Mouse (Mus musculus) MEL (cell line): ENCODE measurements around the gene Igsf21. TPM values are rescaled to one million over a fixed set of nuclear protein-coding genes. Genes with fewer than 3 reads are reported as not detected.

Experiments used
- DNase-seq: peaks from one replicate; pipeline ENCODE4 v3.0.0; 2011; ENCODE audit warnings: low read depth, low spot score
- H3K27ac ChIP-seq: 2 replicates; pipeline ENCODE4 v1.5.1; 2012; ENCODE audit warnings: low read depth, mild to moderate bottlenecking, control low read depth, low read length, moderate library complexity; ENCODE audit not compliant: control insufficient read depth
- H3K27me3 ChIP-seq, 2 experiments: fragments of 150-350 bp in 1 of 2; sonication (generic) in 1 of 2; 2 replicates each; pipeline ENCODE4 v1.6.1; 2012; ENCODE audit warnings: low read length in 2 of 2, mild to moderate bottlenecking in 2 of 2, improper control_type of control experiment in 1 of 2, moderate library complexity in 1 of 2; ENCODE audit not compliant: insufficient read depth in 2 of 2, control insufficient read depth in 1 of 2
- H3K36me3 ChIP-seq, 2 experiments: 2 replicates each; pipeline ENCODE4 v1.6.1; 2012 to 2014; ENCODE audit warnings: low read length in 2 of 2, improper control_type of control experiment in 1 of 2, inconsistent platforms in 1 of 2, mild to moderate bottlenecking in 1 of 2; ENCODE audit not compliant: insufficient read depth in 2 of 2, control insufficient read depth in 1 of 2
- H3K4me1 ChIP-seq, 2 experiments: fragments of 150-350 bp in 1 of 2; sonication (generic) in 1 of 2; 2 replicates each; pipeline ENCODE4 v1.6.1; 2012; ENCODE audit warnings: low read length in 2 of 2, improper control_type of control experiment in 1 of 2, mild to moderate bottlenecking in 1 of 2; ENCODE audit not compliant: insufficient read depth in 2 of 2, control insufficient read depth in 1 of 2
- H3K4me3 ChIP-seq, 2 experiments: fragments of 150-350 bp in 1 of 2; sonication (generic) in 1 of 2; 2 replicates each; pipeline ENCODE4 v1.5.1; 2012; ENCODE audit warnings: low read depth in 2 of 2, low read length in 2 of 2, mild to moderate bottlenecking in 2 of 2, moderate library complexity in 2 of 2, control low read depth in 1 of 2, improper control_type of control experiment in 1 of 2; ENCODE audit not compliant: control insufficient read depth in 1 of 2, insufficient read depth in 1 of 2
- H3K79me2 ChIP-seq: 2 replicates; pipeline ENCODE4 v1.6.1; 2012; ENCODE audit warnings: mild to moderate bottlenecking, low read length, moderate library complexity; ENCODE audit not compliant: control insufficient read depth, poor library complexity, insufficient read depth
- H3K9ac ChIP-seq: 2 replicates; pipeline ENCODE4 v1.6.1; 2012; ENCODE audit warnings: low read depth, mild to moderate bottlenecking, control low read depth, low read length, moderate library complexity; ENCODE audit not compliant: control insufficient read depth, poor library complexity, severe bottlenecking
- H3K9me3 ChIP-seq: fragments of 150-350 bp; sonication (generic); replicated peaks from 2 replicates; pipeline ENCODE4 v1.6.1; 2012; ENCODE audit warnings: mild to moderate bottlenecking, low read length, improper control_type of control experiment, moderate library complexity; ENCODE audit not compliant: insufficient read depth
- CHD1 ChIP-seq: IDR thresholded peaks from 2 replicates; pipeline ENCODE4 v1.6.1; 2012; ENCODE audit warnings: low read depth, mild to moderate bottlenecking, inconsistent platforms, low read length, improper control_type of control experiment
- CHD2 ChIP-seq: IDR thresholded peaks from 2 replicates; pipeline ENCODE4 v1.6.1; 2011; ENCODE audit warnings: low read length, improper control_type of control experiment
- E2F4 ChIP-seq: IDR thresholded peaks from 2 replicates; pipeline ENCODE4 v1.6.1; 2011; ENCODE audit warnings: low read depth, low read length, improper control_type of control experiment, borderline replicate concordance
- EP300 ChIP-seq, 2 experiments: IDR thresholded peaks; 2 replicates each; pipeline ENCODE4 v1.6.1; 2011; ENCODE audit warnings: improper control_type of control experiment in 2 of 2, low read length in 2 of 2, low read depth in 1 of 2, mild to moderate bottlenecking in 1 of 2
- GABPA ChIP-seq: IDR thresholded peaks from 2 replicates; pipeline ENCODE4 v1.6.1; 2012; ENCODE audit warnings: low read depth, mild to moderate bottlenecking, inconsistent platforms, low read length, improper control_type of control experiment, moderate library complexity
- JUND ChIP-seq: IDR thresholded peaks from 2 replicates; pipeline ENCODE4 v1.6.1; 2011; ENCODE audit warnings: low read depth, mild to moderate bottlenecking, improper control_type of control experiment, low read length
- MAFK ChIP-seq: IDR thresholded peaks from 2 replicates; pipeline ENCODE4 v1.6.1; 2011; ENCODE audit warnings: low read depth, mild to moderate bottlenecking, low read length, improper control_type of control experiment, borderline replicate concordance
- MAX ChIP-seq: IDR thresholded peaks from 2 replicates; pipeline ENCODE4 v1.6.1; 2011; ENCODE audit warnings: low read length, improper control_type of control experiment
- MXI1 ChIP-seq: IDR thresholded peaks from 2 replicates; pipeline ENCODE4 v1.6.1; 2011; ENCODE audit warnings: mild to moderate bottlenecking, low read depth, low read length, improper control_type of control experiment
- NELFE ChIP-seq: IDR thresholded peaks from 2 replicates; pipeline ENCODE4 v1.6.1; 2011; ENCODE audit warnings: low read depth, low read length, improper control_type of control experiment
- NRF1 ChIP-seq: IDR thresholded peaks from 2 replicates; pipeline ENCODE4 v1.6.1; 2014; ENCODE audit warnings: low read depth, mild to moderate bottlenecking, inconsistent platforms, low read length, improper control_type of control experiment, moderate library complexity; ENCODE audit not compliant: poor library complexity, insufficient read depth, severe bottlenecking
- POLR2A ChIP-seq, 2 experiments: IDR thresholded peaks; 2 replicates each; pipeline ENCODE4 v1.6.1; 2011 to 2012; ENCODE audit warnings: low read length in 2 of 2, mild to moderate bottlenecking in 2 of 2, control low read depth in 1 of 2, improper control_type of control experiment in 1 of 2, low read depth in 1 of 2, moderate library complexity in 1 of 2; ENCODE audit not compliant: control insufficient read depth in 1 of 2, insufficient read depth in 1 of 2, poor library complexity in 1 of 2
- TAL1 ChIP-seq: IDR thresholded peaks from 2 replicates; pipeline ENCODE4 v1.6.1; 2012; ENCODE audit warnings: mild to moderate bottlenecking, inconsistent platforms, low read length, moderate library complexity, mixed read lengths
- UBTF ChIP-seq: IDR thresholded peaks from 2 replicates; pipeline ENCODE4 v1.6.1; 2012; ENCODE audit warnings: low read depth, mild to moderate bottlenecking, inconsistent platforms, low read length, improper control_type of control experiment, moderate library complexity, borderline replicate concordance; ENCODE audit not compliant: insufficient read depth
- USF1 ChIP-seq: IDR thresholded peaks from 2 replicates; pipeline ENCODE4 v1.6.1; 2014; ENCODE audit warnings: low read depth, mild to moderate bottlenecking, inconsistent platforms, low read length, improper control_type of control experiment, moderate library complexity
- USF2 ChIP-seq, 2 experiments: IDR thresholded peaks; 2 replicates each; pipeline ENCODE4 v1.6.1; 2011 to 2012; ENCODE audit warnings: improper control_type of control experiment in 2 of 2, low read length in 2 of 2, borderline replicate concordance in 1 of 2, inconsistent platforms in 1 of 2, low read depth in 1 of 2, mild to moderate bottlenecking in 1 of 2; ENCODE audit not compliant: insufficient read depth in 1 of 2
- ZC3H11A ChIP-seq: IDR thresholded peaks from 2 replicates; pipeline ENCODE4 v1.6.1; 2012; ENCODE audit warnings: low read depth, mild to moderate bottlenecking, inconsistent platforms, low read length, improper control_type of control experiment
- ZKSCAN1 ChIP-seq: IDR thresholded peaks from 2 replicates; pipeline ENCODE4 v1.6.1; 2012; ENCODE audit warnings: low read depth, mild to moderate bottlenecking, inconsistent platforms, low read length, improper control_type of control experiment, moderate library complexity
- ZMIZ1 ChIP-seq: IDR thresholded peaks from 2 replicates; pipeline ENCODE4 v1.6.1; 2012; ENCODE audit warnings: low read depth, mild to moderate bottlenecking, inconsistent platforms, low read length, improper control_type of control experiment, moderate library complexity
- ZNF384 ChIP-seq: IDR thresholded peaks from 2 replicates; pipeline ENCODE4 v1.6.1; 2012; ENCODE audit warnings: low read depth, mild to moderate bottlenecking, inconsistent platforms, low read length, improper control_type of control experiment
- polyA plus RNA-seq, 2 experiments: library from polyadenylated mRNA; stranded (reverse) in 1 of 2; unstranded in 1 of 2; fragments of >175 nt in 1 of 2; fragments of >200 nt in 1 of 2; gene quantifications; 2 replicates each; pipeline versions ENCODE4 v1.2.1 to v1.2.4; 2012; ENCODE audit warnings: low replicate concordance in 2 of 2, low read depth in 1 of 2; ENCODE audit not compliant: insufficient read length in 2 of 2, insufficient read depth in 1 of 2, missing spikeins in 1 of 2
- total RNA-seq: library from RNA; depleted of rRNA; stranded (reverse); fragments of 300-350 nt; gene quantifications from 2 replicates; pipeline ENCODE4 v1.2.3, GENCODE M21; 2012

Igsf21 gene
- total and polyA plus RNA-seq, 3 experiments = not detected

GRCm38 (mm10) chr4:140131625-140132321, 114.8 kb downstream of the Igsf21 start:
- H3K9me3 ChIP-seq = no peaks in the 10 kb centered on the region
- H3K79me2 ChIP-seq = no peaks in the 10 kb centered on the region
- H3K27ac ChIP-seq = no peak overlapping the region
- no peaks in the 10 kb centered on the region for H3K36me3 ChIP-seq
- DNase-seq = no peak
- H3K4me1 ChIP-seq = no peaks in the 10 kb centered on the region
- H3K27me3 ChIP-seq = no peaks in the 10 kb centered on the region
- H3K4me3 ChIP-seq = no peak overlapping the region
- H3K9ac ChIP-seq = no peak overlapping the region
- TF ChIP-seq ZKSCAN1 (no peak), E2F4 (no peak), GABPA (no peak), MAX (no peak), EP300 (IDR thresholded peaks at IDR 0.05; ENCODE audit: low read depth in 1 of 2, low read length in 2 of 2) (no peak), JUND (no peak), MAFK (no peak), MXI1 (no peak), POLR2A (IDR thresholded peaks at IDR 0.05; ENCODE audit: control insufficient read depth in 1 of 2, insufficient read depth in 1 of 2, low read depth in 1 of 2, low read length in 2 of 2, poor library complexity in 1 of 2) (no peak), USF2 (IDR thresholded peaks at IDR 0.05; ENCODE audit: borderline replicate concordance in 1 of 2, insufficient read depth in 1 of 2, low read depth in 1 of 2, low read length in 2 of 2) (no peak), UBTF (no peak)

- TF ChIP-seq ZC3H11A (no peak), CHD1 (no peak), CHD2 (no peak), TAL1 (no peak), USF1 (no peak), NRF1 (no peak), ZMIZ1 (no peak), ZNF384 (no peak), NELFE (no peak)
- Histone ChIP-seq H3K9ac (no peak overlapping the region), H3K4me3 (no peak overlapping the region), H3K9me3 (no peaks in the 10 kb centered on the region), H3K4me1 (no peaks in the 10 kb centered on the region), H3K27me3 (no peaks in the 10 kb centered on the region), H3K27ac (no peak overlapping the region), H3K36me3 (no peaks in the 10 kb centered on the region), H3K79me2 (no peaks in the 10 kb centered on the region)
- no peak for DNase-seq
Observed at GRCm38 (mm10) chr4:140131201-140131600, 115.4 kb downstream of the Igsf21 start.
